In the genomic region with DNA sequence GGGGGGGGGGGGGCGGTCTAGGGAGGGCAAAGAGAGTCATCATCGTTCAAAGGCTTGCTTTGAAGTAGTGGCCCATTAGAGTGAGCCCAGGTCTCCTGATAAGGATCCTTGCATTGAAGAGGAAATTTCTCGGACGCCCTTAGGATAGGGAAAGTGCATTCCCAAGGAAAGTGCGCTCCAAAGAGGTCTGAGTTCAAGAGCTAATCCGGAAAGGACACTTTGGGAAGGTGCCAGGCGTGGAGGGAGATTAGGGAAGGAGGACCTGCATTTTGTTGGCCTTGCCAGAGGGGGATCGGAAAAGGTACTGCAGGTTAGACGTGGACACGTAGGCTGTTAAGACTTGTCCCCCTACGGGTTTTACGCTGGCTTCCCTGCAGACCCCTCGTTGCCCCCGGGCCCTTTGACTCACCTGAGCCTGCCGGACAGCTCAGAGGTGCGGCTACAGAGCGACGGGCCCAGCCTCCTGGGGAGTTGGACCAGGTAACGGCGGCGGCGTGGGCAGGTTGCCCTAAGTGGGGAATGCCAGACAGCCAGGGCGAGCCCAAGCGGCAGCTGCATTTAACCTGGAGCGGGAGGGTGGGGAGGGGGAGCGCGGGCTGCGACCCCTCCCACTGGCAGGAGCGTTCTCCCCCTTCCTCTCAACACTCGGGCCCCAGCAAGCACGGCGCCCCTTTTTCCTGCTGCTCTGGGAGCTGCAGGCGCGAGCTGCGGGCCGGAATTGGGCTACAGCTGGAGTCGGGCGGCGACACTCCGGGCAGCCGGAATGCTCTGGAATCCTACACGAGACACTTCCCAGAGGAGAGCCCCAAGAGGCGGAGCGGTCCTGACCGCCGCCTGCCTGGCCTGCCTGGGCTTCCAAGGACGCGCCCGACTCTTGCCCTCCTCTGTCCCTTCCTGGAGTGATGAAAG, we compare ENCODE assay signal across 9 mouse cellular contexts. TPM values are rescaled to one million over a fixed set of nuclear protein-coding genes. Genes with fewer than 3 reads are reported as not detected.
DNase-seq lines count a peak whose midpoint lies in the region; ATAC-seq and TF ChIP-seq lines count a peak whose summit lies in the region.
"Had no signal": no experiment of that assay in that cellular context is flagged by ENCODE, and none has a peak within 500 bp of the region (broad histone marks: within the 10 kb centered on the region; RNA-seq: fewer than 3 reads in every experiment).

No protein-coding gene starts in this region.

- peak overlapping the region; percentile 40 for H3K4me2 ChIP-seq in liver, postnatal 0 days (ENCODE audit: low read depth, low read length)

- no peaks in the 10 kb centered on the region for H3K9me3 ChIP-seq in liver, postnatal 0 days (ENCODE audit: low read length)

- ATAC-seq in liver, postnatal 0 days, result no peak
- no peak for ATAC-seq in inflammation-experienced regulatory T-cells, adult 6 months

- peaks cover 95% of the 10 kb centered on the region for H3K27me3 ChIP-seq in liver, postnatal 0 days (ENCODE audit: insufficient read depth, low read length)
- peaks cover 36% of the 10 kb centered on the region for H3K27me3 ChIP-seq in small intestine, adult 2 months (ENCODE audit: control insufficient read depth, insufficient read depth, low read length)

- H3K4me1 ChIP-seq in liver, postnatal 0 days (ENCODE audit: insufficient read depth), result peaks cover 8% of the 10 kb centered on the region
- peaks cover 10% of the 10 kb centered on the region for H3K4me1 ChIP-seq in small intestine, adult 2 months (ENCODE audit: control insufficient read depth, insufficient read depth, insufficient read length, low read length)

- WGBS in liver, postnatal 0 days (ENCODE audit: insufficient replicate concordance), result 4% methylated on average over 42 of the region's 49 CpGs
- WGBS in small intestine, adult 2 months, result 4% methylated on average over 49 of the region's 49 CpGs

- peak overlapping the region; percentile 13; the same call in 1 of the 2 replicates for H3K4me3 ChIP-seq in liver, postnatal 0 days (ENCODE audit: low read depth, low read length)
- peak overlapping the region; percentile 35 for H3K4me3 ChIP-seq in small intestine, adult 2 months (ENCODE audit: low read depth, low read length)
- H3K4me3 ChIP-seq: megakaryocyte, embryonic 14.5 days had no signal

- TF ChIP-seq CTCF in liver, postnatal 0 days (IDR thresholded peaks at IDR 0.05; ENCODE audit: low read depth), result no peak
- TF ChIP-seq CTCF in small intestine, adult 2 months (IDR thresholded peaks at IDR 0.05; ENCODE audit: extremely low read depth, insufficient read length, insufficient replicate concordance, low read depth, low read length), result no peak

- TF ChIP-seq EP300 in liver, postnatal 0 days (IDR thresholded peaks at IDR 0.05; ENCODE audit: low read depth), result no peak

- H3K27ac ChIP-seq in liver, postnatal 0 days (ENCODE audit: low read depth), result no peak overlapping the region
- no peak overlapping the region for H3K27ac ChIP-seq in small intestine, adult 2 months (ENCODE audit: insufficient read depth, low read depth, low read length)

- H3K36me3 ChIP-seq in liver, postnatal 0 days (replicated peaks; ENCODE audit: insufficient read depth, low read length), result no peaks in the 10 kb centered on the region
- H3K36me3 ChIP-seq in small intestine, adult 2 months (ENCODE audit: control insufficient read depth, insufficient read depth, low read length), result no peaks in the 10 kb centered on the region

- no peak for TF ChIP-seq POLR2A in small intestine, adult 2 months (IDR thresholded peaks at IDR 0.05; ENCODE audit: low read depth, low read length)

- no peak overlapping the region for H3K9ac ChIP-seq in liver, postnatal 0 days (replicated peaks)

- DNase-seq in adrenal gland, adult 2 months, result peak; percentile 58
- DNase-seq in adrenal gland, postnatal 4 days (ENCODE audit: low spot score in 2 of 2), result no peak
- DNase-seq in heart, adult 8-10 months (ENCODE audit: low spot score), result peak; percentile 45
- DNase-seq in kidney, adult 11 months, result peak; percentile 44
- DNase-seq in liver, postnatal 0 days, result no peak
- DNase-seq in frontal cortex, postnatal 25 days (ENCODE audit: low spot score in 2 of 2), result no peak

RNA-seq across cellular contexts. Expression of a gene that starts 0.6 kb away (rescaled TPM):
- 1 to 10 TPM in 1 of 2 experiments, under 1 TPM in 1; 0.17 to 1.8 TPM for total RNA-seq in adrenal gland, adult 2 months (2021)
- polyA plus RNA-seq in adrenal gland, adult 2 months (2012; rRNA removed), result 1.0 TPM in 2 replicates
- total RNA-seq in adrenal gland, postnatal 4 days (2021), result 1 to 10 TPM; 4.7 to 4.9 TPM
- total RNA-seq in heart, adult 8-10 months (2022), result under 1 TPM; 0.25 to 0.50 (median 0.29) TPM
- 0.18 and 0.25 TPM in 2 replicates for polyA plus RNA-seq in liver, postnatal 0 days (2015; fragmentation: Nextera tagmentation; extraction: Ambion mirVana)
- 0.49 and 2.7 TPM in 2 replicates for polyA plus RNA-seq in small intestine, adult 2 months (2012; rRNA removed)
- under 1 TPM in 1 of 3 experiments, not detected in 2; 0.21 TPM for polyA plus RNA-seq in inflammation-experienced regulatory T-cells, adult 6 months (2017; shearing (Covaris generic))

RNA-seq across cellular contexts. Expression of a gene that starts 1.4 kb away (rescaled TPM):
- not detected for total RNA-seq in adrenal gland, adult 2 months (2021)
- polyA plus RNA-seq in adrenal gland, adult 2 months (2012; rRNA removed), result not detected in 2 replicates
- total RNA-seq in adrenal gland, postnatal 4 days (2021), result 10 to 100 TPM in 1 of 2 experiments, under 1 TPM in 1; 0.14 to 14.6 TPM
- not detected for total RNA-seq in heart, adult 8-10 months (2022)
- not detected in 2 replicates for polyA plus RNA-seq in liver, postnatal 0 days (2015; fragmentation: Nextera tagmentation; extraction: Ambion mirVana)
- polyA plus RNA-seq in small intestine, adult 2 months (2012; rRNA removed), result 0.19 and 127 TPM in 2 replicates
- not detected for polyA plus RNA-seq in inflammation-experienced regulatory T-cells, adult 6 months (2017; shearing (Covaris generic))

RNA-seq across cellular contexts. Expression of a gene that starts 15.4 kb away (rescaled TPM):
- 10 to 100 TPM; 19.3 to 36.0 TPM for total RNA-seq in adrenal gland, adult 2 months (2021)
- 5.7 and 8.5 TPM in 2 replicates for polyA plus RNA-seq in adrenal gland, adult 2 months (2012; rRNA removed)
- total RNA-seq in adrenal gland, postnatal 4 days (2021), result 1 to 10 TPM; 7.8 to 9.0 TPM
- total RNA-seq in heart, adult 8-10 months (2022), result 100 to 1,000 TPM in 1 of 4 experiments, 1 to 10 TPM in 3; 1.1 to 110 (median 2.3) TPM
- 59.4 and 63.6 TPM in 2 replicates for polyA plus RNA-seq in liver, postnatal 0 days (2015; fragmentation: Nextera tagmentation; extraction: Ambion mirVana)
- 16.0 and 22.3 TPM in 2 replicates for polyA plus RNA-seq in small intestine, adult 2 months (2012; rRNA removed)
- polyA plus RNA-seq in inflammation-experienced regulatory T-cells, adult 6 months (2017; shearing (Covaris generic)), result 1 to 10 TPM; 3.3 to 7.1 (median 3.8) TPM

RNA-seq across cellular contexts. Expression of a gene that starts 39.4 kb away (rescaled TPM):
- 100 to 1,000 TPM; 123 to 151 TPM for total RNA-seq in adrenal gland, adult 2 months (2021)
- 23.3 and 23.5 TPM in 2 replicates for polyA plus RNA-seq in adrenal gland, adult 2 months (2012; rRNA removed)
- 10 to 100 TPM; 75.2 to 93.9 TPM for total RNA-seq in adrenal gland, postnatal 4 days (2021)
- 10 to 100 TPM; 14.9 to 23.0 (median 20.7) TPM for total RNA-seq in heart, adult 8-10 months (2022)
- polyA plus RNA-seq in liver, postnatal 0 days (2015; fragmentation: Nextera tagmentation; extraction: Ambion mirVana), result 194 and 208 TPM in 2 replicates
- polyA plus RNA-seq in small intestine, adult 2 months (2012; rRNA removed), result 21.3 and 52.2 TPM in 2 replicates
- 10 to 100 TPM; 12.0 to 42.7 (median 41.8) TPM for polyA plus RNA-seq in inflammation-experienced regulatory T-cells, adult 6 months (2017; shearing (Covaris generic))

RNA-seq across cellular contexts. Expression of a gene that starts 52.4 kb away (rescaled TPM):
- total RNA-seq in adrenal gland, adult 2 months (2021), result 10 to 100 TPM; 24.5 to 34.0 TPM
- polyA plus RNA-seq in adrenal gland, adult 2 months (2012; rRNA removed), result 299 and 335 TPM in 2 replicates
- 10 to 100 TPM; 34.7 to 35.0 TPM for total RNA-seq in adrenal gland, postnatal 4 days (2021)
- 10 to 100 TPM; 25.2 to 28.5 (median 25.8) TPM for total RNA-seq in heart, adult 8-10 months (2022)
- 43.5 and 46.2 TPM in 2 replicates for polyA plus RNA-seq in liver, postnatal 0 days (2015; fragmentation: Nextera tagmentation; extraction: Ambion mirVana)
- polyA plus RNA-seq in small intestine, adult 2 months (2012; rRNA removed), result 187 and 276 TPM in 2 replicates
- 10 to 100 TPM; 10.4 to 35.1 (median 25.4) TPM for polyA plus RNA-seq in inflammation-experienced regulatory T-cells, adult 6 months (2017; shearing (Covaris generic))

Comparison
In these comparisons a context has a peak if more than half of its experiments do, and no peak if none do; other contexts are left out.
1. DNase-seq: peak in adrenal gland, adult 2 months (single experiment), heart, adult 8-10 months (single experiment) and kidney, adult 11 months (single experiment); none in adrenal gland, postnatal 4 days (0 of 2), liver, postnatal 0 days (single experiment) and frontal cortex, postnatal 25 days (0 of 2).